Mouse (Mus musculus) embryonic fibroblast, embryonic 13.5 days (primary cell): Measurements from ENCODE around the gene Tmem248. TPM values are rescaled to one million over a fixed set of nuclear protein-coding genes. Genes with fewer than 3 reads are reported as not detected.

Source experiments
- H3K27ac ChIP-seq: 2 replicates; pipeline ENCODE4 v1.5.1; 2012; ENCODE audit warnings: low read length, control low read depth, inconsistent platforms; ENCODE audit not compliant: insufficient read depth
- H3K4me1 ChIP-seq: 2 replicates; pipeline ENCODE4 v1.6.1; 2011; ENCODE audit warnings: low read length; ENCODE audit not compliant: control insufficient read depth, insufficient read depth
- H3K4me3 ChIP-seq: 2 replicates; pipeline ENCODE4 v1.5.1; 2011; ENCODE audit warnings: mild to moderate bottlenecking, control low read depth, low read length; ENCODE audit not compliant: insufficient read depth
- CTCF ChIP-seq: IDR thresholded peaks from 2 replicates; pipeline ENCODE4 v1.5.1; 2011; ENCODE audit warnings: mild to moderate bottlenecking, control low read depth, low read length, moderate library complexity, borderline replicate concordance; ENCODE audit not compliant: insufficient read depth
- POLR2A ChIP-seq: IDR thresholded peaks from 2 replicates; pipeline ENCODE4 v1.6.1; 2011; ENCODE audit warnings: low read depth, mild to moderate bottlenecking, control low read depth, low read length, moderate library complexity
- polyA plus RNA-seq: library from polyadenylated mRNA; stranded (reverse); fragments of >200 nt; gene quantifications from 2 replicates; pipeline ENCODE4 v1.2.4, GENCODE M21; 2011; ENCODE audit warnings: low read depth; ENCODE audit not compliant: missing spikeins, insufficient read length

The Tmem248 gene
- 42.9 and 54.2 TPM in 2 replicates for polyA plus RNA-seq

GRCm38 (mm10) chr5:130216781-130217180 is at the start of gene Tmem248:
Gene Tmem248 (plus strand): TSS chr5:130217081.
- TF ChIP-seq CTCF (no peak), POLR2A (no peak)
- Histone ChIP-seq H3K27ac (no peak within 1 kb of the TSS), H3K4me1 (no peaks in the 10 kb centered on the region), H3K4me3 (no peak within 1 kb of the TSS)

GRCm38 (mm10) chr5:130169109-130169508 is 47.8 kb upstream of the Tmem248 start:
- Histone ChIP-seq H3K4me3 (no peak overlapping the region), H3K4me1 (peaks cover 10% of the 10 kb centered on the region; the same call in 1 of the 2 replicates), H3K27ac (peak overlapping the region; percentile 60)
- no peak for TF ChIP-seq CTCF
- no peak for TF ChIP-seq POLR2A

- H3K4me3 ChIP-seq, result peak overlapping the region; percentile 47
- TF ChIP-seq POLR2A (no peak; the same call in 1 of the 2 replicates), CTCF (no peak)
- H3K27ac ChIP-seq, result peak overlapping the region; percentile 56
- H3K4me1 ChIP-seq, result peaks cover 11% of the 10 kb centered on the region; the same call in 1 of the 2 replicates
These were observed 46.0 kb upstream of the Tmem248 start for GRCm38 (mm10) chr5:130170666-130171422.

GRCm38 (mm10) chr5:130171423-130171954 is 45.4 kb upstream of the Tmem248 start, which contains the start of gene Rabgef1:
Gene Rabgef1 (plus strand): TSS chr5:130171798.
- Histone ChIP-seq H3K4me3 (peak within 1 kb of the TSS; percentile 96), H3K27ac (peak within 1 kb of the TSS; percentile 61), H3K4me1 (peaks cover 11% of the 10 kb centered on the region; the same call in 1 of the 2 replicates)
- TF ChIP-seq CTCF, result no peak
- peak; percentile 99 for TF ChIP-seq POLR2A

GRCm38 (mm10) chr5:130171956-130172601 is 44.8 kb upstream of the Tmem248 start:
- Histone ChIP-seq H3K4me3 (peak overlapping the region; percentile 96), H3K27ac (peak overlapping the region; percentile 61), H3K4me1 (peaks cover 11% of the 10 kb centered on the region; the same call in 1 of the 2 replicates)
- TF ChIP-seq CTCF (no peak), POLR2A (0 out of 2 replicates have a peak, but pooled peaks have one; percentile 14)

- Histone ChIP-seq H3K27ac (no peak overlapping the region), H3K4me1 (peaks cover 14% of the 10 kb centered on the region), H3K4me3 (peak overlapping the region; percentile 96)
- TF ChIP-seq POLR2A, result no peak
These were observed 43.9 kb upstream of the Tmem248 start for GRCm38 (mm10) chr5:130173012-130173411.

- TF ChIP-seq CTCF (no peak), POLR2A (no peak)
- Histone ChIP-seq H3K4me1 (peaks cover 13% of the 10 kb centered on the region), H3K4me3 (no peak overlapping the region), H3K27ac (peak overlapping the region; percentile 9; the same call in 1 of the 2 replicates)
These were observed 39.0 kb upstream of the Tmem248 start for GRCm38 (mm10) chr5:130177871-130178270.

GRCm38 (mm10) chr5:130180362-130180761 is 36.5 kb upstream of the Tmem248 start:
- TF ChIP-seq CTCF, result no peak
- no peak for TF ChIP-seq POLR2A
- no peak overlapping the region for H3K27ac ChIP-seq

GRCm38 (mm10) chr5:130181740-130182540 is 34.9 kb upstream of the Tmem248 start:
- Histone ChIP-seq H3K27ac (peak overlapping the region; percentile 59; the same call in 1 of the 2 replicates), H3K4me3 (no peak overlapping the region), H3K4me1 (peaks cover 28% of the 10 kb centered on the region)
- TF ChIP-seq CTCF (no peak), POLR2A (no peak)

More at GRCm38 (mm10) chr5:130180362-130180761, 36.5 kb upstream of the Tmem248 start:
- Histone ChIP-seq H3K4me1 (peaks cover 22% of the 10 kb centered on the region), H3K4me3 (no peak overlapping the region)

GRCm38 (mm10) chr5:130182541-130182821 is 34.4 kb upstream of the Tmem248 start:
- no peak for TF ChIP-seq CTCF
- no peak for TF ChIP-seq POLR2A
- peak overlapping the region; percentile 59 for H3K27ac ChIP-seq
- H3K4me1 ChIP-seq, result peaks cover 28% of the 10 kb centered on the region
- no peak overlapping the region for H3K4me3 ChIP-seq
